Mouse (Mus musculus): Measurements from ENCODE around the gene Bcam. TPM values are rescaled to one million over a fixed set of nuclear protein-coding genes. Genes with fewer than 3 reads are reported as not detected.

The Bcam gene
- total and polyA plus RNA-seq, 3 experiments: 3.0 to 10.9 (median 4.8) TPM

DNA sequence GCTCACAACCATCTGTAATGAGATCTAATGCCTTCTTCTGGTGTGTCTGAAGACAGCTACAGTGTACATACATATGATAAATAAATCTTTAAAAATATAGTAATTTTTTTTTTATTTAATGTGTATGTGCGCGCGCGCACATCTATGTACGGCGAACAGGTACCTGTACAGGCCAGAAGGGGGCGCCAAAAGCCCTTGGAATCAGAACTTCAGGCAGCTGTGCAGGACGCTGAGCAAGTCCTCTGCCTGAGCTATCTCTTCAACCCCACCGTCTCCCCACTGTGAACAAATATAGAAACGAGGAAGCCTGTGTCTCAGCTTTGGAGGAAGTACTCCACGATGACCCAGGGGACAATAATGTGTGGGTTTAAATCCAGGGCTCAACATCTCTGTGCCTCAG, 30.5 kb downstream of the Bcam start:
- peaks cover 3% of the 10 kb centered on the region for H3K9me3 ChIP-seq (replicated peaks; ENCODE audit: low read length)
- peaks cover 4 to 24% of the 10 kb centered on the region in 2 experiments; a peak in 3 of 4 replicates for H3K4me1 ChIP-seq (ENCODE audit: control insufficient read depth in 1 of 2, insufficient read depth in 2 of 2)
- H3K9ac ChIP-seq (ENCODE audit: insufficient read depth, low read depth): no peak overlapping the region
- no peaks in the 10 kb centered on the region for H3K79me2 ChIP-seq (replicated peaks; ENCODE audit: control insufficient read depth, extremely low read depth, insufficient read depth, poor library complexity, severe bottlenecking)
- H3K4me3 ChIP-seq (replicated peaks in 1 of 3; ENCODE audit: low read depth in 2 of 3, low read length in 2 of 3, poor library complexity in 1 of 3): no peak overlapping the region
- dilution Hi-C loops (cut with MboI; ENCODE audit: extremely low pct_ligation_motif_present, extremely low pct_unique_long_range_greater_than_20kb, low sequenced_read_pairs) (no loop called here), in situ Hi-C loops (cut with MboI; ENCODE audit: low pct_ligation_motif_present, low pct_unique_long_range_greater_than_20kb, low sequenced_read_pairs) (no loop called here)
- H3K27me3 ChIP-seq (replicated peaks): no peaks in the 10 kb centered on the region
- DNase-seq (ENCODE audit: extremely low read depth): no peak
- TF ChIP-seq JUN (IDR thresholded peaks at IDR 0.05; ENCODE audit: insufficient read depth, low read depth, low read length) (no peak), CTCF (conservative IDR thresholded peaks at IDR 0.05 in 1 of 2, IDR thresholded peaks at IDR 0.05 in 1 of 2; ENCODE audit: low read depth in 2 of 2, low read length in 2 of 2) (peak in 1 of 2 experiments; percentile 31; a peak in 1 of 4 replicates), MAFK (IDR thresholded peaks at IDR 0.05; ENCODE audit: insufficient replicate concordance, low read length) (no peak)
- H3K4me2 ChIP-seq (ENCODE audit: insufficient read depth, low read depth, poor library complexity, severe bottlenecking): no peak overlapping the region
- H3K27ac ChIP-seq (ENCODE audit: insufficient read depth, low read depth): no peak overlapping the region
- peaks cover 7 to 24% of the 10 kb centered on the region in 2 experiments for H3K36me3 ChIP-seq (replicated peaks in 1 of 2; ENCODE audit: control insufficient read depth in 1 of 2, insufficient read depth in 1 of 2, low read length in 1 of 2)

DNA sequence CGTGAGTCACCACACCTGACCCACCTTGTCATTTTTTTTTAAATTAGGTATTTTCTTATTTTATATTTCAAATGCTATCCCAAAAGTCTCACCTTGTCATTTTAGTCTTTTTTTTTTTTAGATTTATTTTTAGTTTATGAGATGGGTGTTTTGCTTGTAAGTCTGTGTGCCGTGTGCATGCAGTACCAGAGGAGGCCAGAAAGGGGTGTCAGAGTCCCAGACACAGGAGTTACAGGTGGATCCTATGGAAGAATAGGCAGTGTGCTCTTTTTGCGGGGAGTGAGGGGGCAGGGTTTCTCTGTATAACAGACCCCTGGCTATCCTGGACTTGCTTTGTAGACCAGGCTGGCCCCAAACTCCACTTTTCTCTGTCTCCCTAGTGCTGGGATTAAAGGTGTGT, 32.0 kb downstream of the Bcam start:
- Histone ChIP-seq H3K36me3 (replicated peaks in 1 of 2; ENCODE audit: control insufficient read depth in 1 of 2, insufficient read depth in 1 of 2, low read length in 1 of 2) (peaks cover 7 to 19% of the 10 kb centered on the region in 2 experiments), H3K27ac (ENCODE audit: insufficient read depth, low read depth) (no peak overlapping the region), H3K27me3 (replicated peaks) (no peaks in the 10 kb centered on the region), H3K9ac (ENCODE audit: insufficient read depth, low read depth) (no peak overlapping the region), H3K9me3 (replicated peaks; ENCODE audit: low read length) (peaks cover 3% of the 10 kb centered on the region), H3K4me1 (ENCODE audit: control insufficient read depth in 1 of 2, insufficient read depth in 2 of 2) (peaks cover 4 to 24% of the 10 kb centered on the region in 2 experiments; a peak in 3 of 4 replicates), H3K4me3 (replicated peaks in 1 of 3; ENCODE audit: low read depth in 2 of 3, low read length in 2 of 3, poor library complexity in 1 of 3) (no peak overlapping the region), H3K79me2 (replicated peaks; ENCODE audit: control insufficient read depth, extremely low read depth, insufficient read depth, poor library complexity, severe bottlenecking) (no peaks in the 10 kb centered on the region), H3K4me2 (ENCODE audit: insufficient read depth, low read depth, poor library complexity, severe bottlenecking) (no peak overlapping the region)
- DNase-seq (ENCODE audit: extremely low read depth): no peak
- dilution Hi-C loops (cut with MboI; ENCODE audit: extremely low pct_ligation_motif_present, extremely low pct_unique_long_range_greater_than_20kb, low sequenced_read_pairs): no loop called here
- in situ Hi-C loops (cut with MboI; ENCODE audit: low pct_ligation_motif_present, low pct_unique_long_range_greater_than_20kb, low sequenced_read_pairs): no loop called here
- TF ChIP-seq KAT2A (IDR thresholded peaks at IDR 0.05; ENCODE audit: insufficient replicate concordance, low read length): no peak
- peak; percentile 27 for TF ChIP-seq RAD21 (IDR thresholded peaks at IDR 0.05; ENCODE audit: low read depth, low read length)
- peak in 1 of 2 experiments; percentile 41; a peak in 2 of 4 replicates for TF ChIP-seq CTCF (conservative IDR thresholded peaks at IDR 0.05 in 1 of 2, IDR thresholded peaks at IDR 0.05 in 1 of 2; ENCODE audit: low read depth in 2 of 2, low read length in 2 of 2)
- TF ChIP-seq SMC3 (IDR thresholded peaks at IDR 0.05; ENCODE audit: low read depth, low read length): peak; percentile 15

DNA sequence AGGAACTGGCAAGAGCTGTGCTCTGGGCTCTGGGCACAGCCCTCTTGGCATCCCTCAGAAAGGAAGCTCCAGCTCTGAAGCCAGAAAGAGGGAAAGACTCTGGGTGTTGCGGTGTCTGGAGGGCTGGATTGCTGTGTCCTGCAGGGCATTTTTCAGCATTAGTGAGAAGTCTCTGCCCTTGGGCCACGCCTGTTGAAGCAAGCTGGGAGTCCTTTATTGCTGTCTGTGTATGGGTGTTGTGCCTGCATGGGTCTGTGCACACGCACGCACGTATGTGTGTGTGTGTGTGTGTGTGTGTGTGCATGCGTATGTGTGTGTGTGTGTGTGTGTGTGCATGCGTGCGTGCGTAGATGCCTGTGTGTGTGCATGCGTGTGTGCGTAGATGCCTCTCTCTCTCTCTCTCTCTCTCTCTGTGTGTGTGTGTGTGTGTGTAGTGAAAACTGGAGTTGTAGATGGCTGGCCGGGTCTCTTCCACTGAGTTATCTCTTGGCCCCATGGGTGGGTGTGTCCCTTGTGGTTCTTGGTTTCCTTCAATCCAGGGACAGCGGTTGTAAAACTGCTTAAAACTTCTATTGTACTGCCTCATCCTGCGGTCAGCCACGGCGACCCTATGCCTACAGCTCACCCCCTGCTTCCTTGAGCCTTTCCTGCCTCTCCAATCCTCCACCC, 34.3 kb downstream of the Bcam start:
- dilution Hi-C loops (cut with MboI; ENCODE audit: extremely low pct_ligation_motif_present, extremely low pct_unique_long_range_greater_than_20kb, low sequenced_read_pairs): no loop called here
- H3K27ac ChIP-seq (ENCODE audit: insufficient read depth, low read depth): no peak overlapping the region
- no peaks in the 10 kb centered on the region for H3K27me3 ChIP-seq (replicated peaks)
- peaks cover 3% of the 10 kb centered on the region for H3K9me3 ChIP-seq (replicated peaks; ENCODE audit: low read length)
- TF ChIP-seq NELFE (IDR thresholded peaks at IDR 0.05; ENCODE audit: low read depth, low read length) (no peak), MAFK (IDR thresholded peaks at IDR 0.05; ENCODE audit: insufficient replicate concordance, low read length) (no peak), ZMIZ1 (IDR thresholded peaks at IDR 0.05; ENCODE audit: low read depth, low read length) (no peak), HCFC1 (IDR thresholded peaks at IDR 0.05; ENCODE audit: low read depth, low read length) (no peak), CHD2 (IDR thresholded peaks at IDR 0.05; ENCODE audit: low read length) (no peak), PAX5 (IDR thresholded peaks at IDR 0.05; ENCODE audit: low read length) (no peak), RAD21 (IDR thresholded peaks at IDR 0.05; ENCODE audit: low read depth, low read length) (no peak), SMC3 (IDR thresholded peaks at IDR 0.05; ENCODE audit: low read depth, low read length) (no peak), ETS1 (conservative IDR thresholded peaks at IDR 0.05; ENCODE audit: low read depth, low read length) (no peak), MEF2A (IDR thresholded peaks at IDR 0.05; ENCODE audit: borderline replicate concordance, low read depth, low read length) (no peak), UBTF (IDR thresholded peaks at IDR 0.05; ENCODE audit: low read depth, low read length) (no peak), BHLHE40 (IDR thresholded peaks at IDR 0.05; ENCODE audit: low read depth, low read length) (no peak), CTCF (conservative IDR thresholded peaks at IDR 0.05 in 1 of 2, IDR thresholded peaks at IDR 0.05 in 1 of 2; ENCODE audit: low read depth in 2 of 2, low read length in 2 of 2) (no peak), MAX (IDR thresholded peaks at IDR 0.05; ENCODE audit: low read length) (no peak), TBP (conservative IDR thresholded peaks at IDR 0.05; ENCODE audit: low read depth, low read length) (no peak), SIN3A (IDR thresholded peaks at IDR 0.05; ENCODE audit: low read length) (no peak), GABPA (IDR thresholded peaks at IDR 0.05; ENCODE audit: insufficient replicate concordance, low read depth, low read length) (no peak), ZC3H11A (IDR thresholded peaks at IDR 0.05; ENCODE audit: low read depth, low read length) (no peak)
- no peak for DNase-seq (ENCODE audit: extremely low read depth)
- no peaks in the 10 kb centered on the region for H3K79me2 ChIP-seq (replicated peaks; ENCODE audit: control insufficient read depth, extremely low read depth, insufficient read depth, poor library complexity, severe bottlenecking)
- peaks cover 0 to 13% of the 10 kb centered on the region in 2 experiments; a peak in 2 of 4 replicates for H3K4me1 ChIP-seq (ENCODE audit: control insufficient read depth in 1 of 2, insufficient read depth in 2 of 2)
- H3K9ac ChIP-seq (ENCODE audit: insufficient read depth, low read depth): no peak overlapping the region
- H3K4me2 ChIP-seq (ENCODE audit: insufficient read depth, low read depth, poor library complexity, severe bottlenecking): no peak overlapping the region
- in situ Hi-C loops (cut with MboI; ENCODE audit: low pct_ligation_motif_present, low pct_unique_long_range_greater_than_20kb, low sequenced_read_pairs): no loop called here
- H3K4me3 ChIP-seq (replicated peaks in 1 of 3; ENCODE audit: low read depth in 2 of 3, low read length in 2 of 3, poor library complexity in 1 of 3): no peak overlapping the region
- H3K36me3 ChIP-seq (replicated peaks in 1 of 2; ENCODE audit: control insufficient read depth in 1 of 2, insufficient read depth in 1 of 2, low read length in 1 of 2): peaks cover 7 to 25% of the 10 kb centered on the region in 2 experiments

Data from CH12.LX (cell line).